Mouse (Mus musculus): Measurements from ENCODE around the gene Rnf114.
A peak's percentile ranks its signal among the peaks of the same experiment; 100 is the strongest.

The Rnf114 gene

GRCm38 (mm10) chr2:167491757-167492708 lies at the start of gene Rnf114:
TSS of gene Rnf114 (plus strand) at chr2:167492645.
- DNase-seq = peak; percentile 45 to 47

GRCm38 (mm10) chr2:167443411-167444193 lies 48.8 kb upstream of the Rnf114 start:
- DNase-seq = no peak

GRCm38 (mm10) chr2:167445911-167446780 lies 46.3 kb upstream of the Rnf114 start:
- no peak for DNase-seq

GRCm38 (mm10) chr2:167447207-167447606 lies 45.2 kb upstream of the Rnf114 start:
- no peak for DNase-seq

- DNase-seq = no peak
Measured at GRCm38 (mm10) chr2:167447629-167448028, 44.8 kb upstream of the Rnf114 start.

- DNase-seq = no peak
Measured at GRCm38 (mm10) chr2:167449331-167450275, 42.8 kb upstream of the Rnf114 start.

- DNase-seq = no peak
Measured at GRCm38 (mm10) chr2:167450647-167451046, 41.8 kb upstream of the Rnf114 start.

- DNase-seq = no peak
Measured at GRCm38 (mm10) chr2:167453814-167454213, 38.6 kb upstream of the Rnf114 start.

GRCm38 (mm10) chr2:167456361-167457020 lies 36.0 kb upstream of the Rnf114 start:
- DNase-seq = no peak

- no peak for DNase-seq
Measured at GRCm38 (mm10) chr2:167457213-167457612, 35.2 kb upstream of the Rnf114 start.

GRCm38 (mm10) chr2:167458548-167458947 lies 33.9 kb upstream of the Rnf114 start:
- DNase-seq = no peak

- DNase-seq = no peak
Measured at GRCm38 (mm10) chr2:167459071-167459865, 33.2 kb upstream of the Rnf114 start.

- DNase-seq = peak; percentile 48 to 64
Measured at GRCm38 (mm10) chr2:167462954-167463353, 29.5 kb upstream of the Rnf114 start.

GRCm38 (mm10) chr2:167463802-167464201 lies 28.6 kb upstream of the Rnf114 start:
- no peak for DNase-seq

- DNase-seq = no peak
Measured at GRCm38 (mm10) chr2:167465951-167466350, 26.5 kb upstream of the Rnf114 start.

- DNase-seq = no peak
Measured at GRCm38 (mm10) chr2:167467214-167467613, 25.2 kb upstream of the Rnf114 start.

- DNase-seq = no peak
Measured at GRCm38 (mm10) chr2:167468444-167468843, 24.0 kb upstream of the Rnf114 start.

- no peak for DNase-seq
Measured at GRCm38 (mm10) chr2:167470611-167471010, 21.8 kb upstream of the Rnf114 start.

- no peak for DNase-seq
Measured at GRCm38 (mm10) chr2:167471585-167471984, 20.9 kb upstream of the Rnf114 start.

- no peak for DNase-seq
Measured at GRCm38 (mm10) chr2:167474218-167474617, 18.2 kb upstream of the Rnf114 start.
